Mouse (Mus musculus) erythroid progenitor cell, adult 5-6 weeks (primary cell): Measurements from ENCODE around the gene Sptan1. TPM values are rescaled to one million over a fixed set of nuclear protein-coding genes. Genes with fewer than 3 reads are reported as not detected.
"Not testable (repeated sequence)": the region's sequence is repeated elsewhere in the genome, so short reads cannot be mapped to it uniquely, and the experiment has no call there.

Source experiments
- ATAC-seq: replicated peaks from 2 replicates; pipeline ENCODE4 v1.8.0; 2016; ENCODE audit warnings: moderate number of reproducible peaks, mild to moderate bottlenecking, moderate TSS enrichment, inconsistent platforms; ENCODE audit not compliant: poor library complexity, low FRiP score, severe bottlenecking
- total RNA-seq, 2 experiments: library from RNA; stranded (forward) in 1 of 2; stranded (reverse) in 1 of 2; fragments of 150-400 nt in 1 of 2; fragments of 186-747, 209-891 nt in 1 of 2; gene quantifications; 2 replicates each; pipeline versions ENCODE4 v1.2.3 to v1.2.4; 2015 to 2017; ENCODE audit warnings: low replicate concordance in 2 of 2

Sptan1 gene
- total RNA-seq, 2 experiments from 2014 or later = 16.2 to 33.5 TPM

GRCm38 (mm10) chr2:29980661-29981060 is 15.3 kb downstream of the Sptan1 start:
- ATAC-seq = no peak

GRCm38 (mm10) chr2:29991962-29992361 is 26.6 kb downstream of the Sptan1 start:
- ATAC-seq = no peak

- no peak for ATAC-seq
Observed at GRCm38 (mm10) chr2:30009101-30009500, 43.7 kb downstream of the Sptan1 start.

- ATAC-seq = no peak
Observed at GRCm38 (mm10) chr2:30010840-30011281, 45.5 kb downstream of the Sptan1 start.

GRCm38 (mm10) chr2:30014326-30014966 is 49.1 kb downstream of the Sptan1 start:
- no peak for ATAC-seq

GRCm38 (mm10) chr2:30025454-30025853 is 60.1 kb downstream of the Sptan1 start:
- no peak for ATAC-seq

- ATAC-seq = no peak
Observed at GRCm38 (mm10) chr2:30026997-30027396, 61.6 kb downstream of the Sptan1 start.

- ATAC-seq = no peak
Observed at GRCm38 (mm10) chr2:30032244-30032846, 67.0 kb downstream of the Sptan1 start.

- no peak for ATAC-seq
Observed at GRCm38 (mm10) chr2:30032957-30033356, 67.6 kb downstream of the Sptan1 start.

GRCm38 (mm10) chr2:30037762-30038161 is 72.4 kb downstream of the Sptan1 start:
- no peak for ATAC-seq

- ATAC-seq = no peak
Observed at GRCm38 (mm10) chr2:30038370-30038769, 73.0 kb downstream of the Sptan1 start.

GRCm38 (mm10) chr2:30039687-30040086 is 74.3 kb downstream of the Sptan1 start:
- ATAC-seq = no peak

- ATAC-seq = peak; percentile 69
Observed at GRCm38 (mm10) chr2:30042445-30042844, 77.1 kb downstream of the Sptan1 start.

GRCm38 (mm10) chr2:30044550-30044949 is 79.2 kb downstream of the Sptan1 start:
- no peak for ATAC-seq

- no peak for ATAC-seq
Observed at GRCm38 (mm10) chr2:30047127-30047526, 81.8 kb downstream of the Sptan1 start.

GRCm38 (mm10) chr2:30048101-30048501 is 82.7 kb downstream of the Sptan1 start:
- no peak for ATAC-seq

- peak; percentile 98 for ATAC-seq
Observed at GRCm38 (mm10) chr2:30048699-30049388, 83.5 kb downstream of the Sptan1 start, which contains the start of gene Wdr34. TSS of gene Wdr34 (minus strand) at chr2:30048881.

GRCm38 (mm10) chr2:30049831-30050230 is 84.5 kb downstream of the Sptan1 start:
- no peak for ATAC-seq

GRCm38 (mm10) chr2:30051992-30052761 is 86.8 kb downstream of the Sptan1 start:
- ATAC-seq = no peak

- ATAC-seq = not testable (repeated sequence)
Observed at GRCm38 (mm10) chr2:30055310-30055709, 90.0 kb downstream of the Sptan1 start.
